Mouse (Mus musculus) embryonic facial prominence, embryonic 15.5 days (tissue): ENCODE results near the gene Snai1. TPM values are rescaled to one million over a fixed set of nuclear protein-coding genes. Genes with fewer than 3 reads are reported as not detected.

ENCODE experiments used
- ATAC-seq: fragments of 200-750 bp; cut with Nextera tagmentation; 2 replicates; pipeline ENCODE4 v1.8.0; 2017; ENCODE audit warnings: low read depth, moderate TSS enrichment; ENCODE audit not compliant: insufficient number of reproducible peaks, low FRiP score, low TSS enrichment
- H3K27ac ChIP-seq: fragments of 300-500 bp; sonication (generic); replicated peaks from 2 replicates; pipeline ENCODE4 v1.5.1; 2015; ENCODE audit warnings: mild to moderate bottlenecking, inconsistent platforms
- H3K27me3 ChIP-seq: fragments of 300-500 bp; sonication (generic); 2 replicates; pipeline ENCODE4 v1.6.1; 2015; ENCODE audit warnings: inconsistent platforms
- H3K36me3 ChIP-seq: fragments of 300-500 bp; sonication (generic); 2 replicates; pipeline ENCODE4 v1.6.1; 2015; ENCODE audit warnings: mild to moderate bottlenecking, inconsistent platforms
- H3K4me1 ChIP-seq: fragments of 300-500 bp; sonication (generic); 2 replicates; pipeline ENCODE4 v1.6.1; 2015; ENCODE audit warnings: inconsistent platforms
- H3K4me2 ChIP-seq: fragments of 300-500 bp; sonication (generic); replicated peaks from 2 replicates; pipeline ENCODE4 v1.6.1; 2015; ENCODE audit warnings: mild to moderate bottlenecking, inconsistent platforms
- H3K4me3 ChIP-seq: fragments of 300-500 bp; sonication (generic); replicated peaks from 2 replicates; pipeline ENCODE4 v1.5.1; 2015; ENCODE audit warnings: mild to moderate bottlenecking, inconsistent platforms
- H3K9ac ChIP-seq: fragments of 300-500 bp; sonication (generic); 2 replicates; pipeline ENCODE4 v1.6.1; 2015; ENCODE audit warnings: inconsistent platforms
- H3K9me3 ChIP-seq: fragments of 300-500 bp; sonication (generic); replicated peaks from 2 replicates; pipeline ENCODE4 v1.6.1; 2016; ENCODE audit warnings: inconsistent platforms
- WGBS: fragments of 180-500 bp; shearing (Covaris S2); methylation state at CpG from one replicate; pipeline ENCODE4 v1.1.7; 2015; 5-methylcytosine and 5-hydroxymethylcytosine counted together
- polyA plus RNA-seq: library from polyadenylated mRNA; unstranded; fragments of >200 nt; fragmentation: Nextera tagmentation; extraction: Ambion mirVana; gene quantifications from 2 replicates; pipeline ENCODE4 v1.2.1, GENCODE M21; 2015

Snai1 gene
- polyA plus RNA-seq, 1 experiment from 2014 or later, result 104 TPM

- Histone ChIP-seq H3K9ac (no peak overlapping the region), H3K9me3 (no peaks in the 10 kb centered on the region), H3K27ac (no peak overlapping the region), H3K4me1 (no peaks in the 10 kb centered on the region), H3K4me3 (no peak overlapping the region), H3K4me2 (no peak overlapping the region), H3K27me3 (no peaks in the 10 kb centered on the region), H3K36me3 (no peaks in the 10 kb centered on the region)
- ATAC-seq, result no peak
- 45% methylated on average over 5 of the region's 5 CpGs for WGBS
Observed at GRCm38 (mm10) chr2:167529935-167530513, 8.0 kb upstream of the Snai1 start.

- Histone ChIP-seq H3K27me3 (no peaks in the 10 kb centered on the region), H3K9me3 (no peaks in the 10 kb centered on the region), H3K27ac (no peak overlapping the region), H3K4me3 (no peak overlapping the region), H3K4me2 (no peak overlapping the region), H3K9ac (no peak overlapping the region), H3K4me1 (no peaks in the 10 kb centered on the region), H3K36me3 (no peaks in the 10 kb centered on the region)
- ATAC-seq, result no peak
- 80% methylated on average over 4 of the region's 4 CpGs for WGBS
Observed at GRCm38 (mm10) chr2:167530536-167530935, 7.5 kb upstream of the Snai1 start.

GRCm38 (mm10) chr2:167532131-167532530 lies 5.9 kb upstream of the Snai1 start:
- Histone ChIP-seq H3K27me3 (peaks cover 11% of the 10 kb centered on the region; the same call in 1 of the 2 replicates), H3K9ac (no peak overlapping the region), H3K27ac (no peak overlapping the region), H3K36me3 (no peaks in the 10 kb centered on the region), H3K4me3 (no peak overlapping the region), H3K4me2 (no peak overlapping the region), H3K9me3 (no peaks in the 10 kb centered on the region), H3K4me1 (0 out of 2 replicates have a peak, but pooled peaks cover 4% of the 10 kb centered on the region)
- 19% methylated on average over 13 of the region's 13 CpGs for WGBS
- no peak for ATAC-seq

- Histone ChIP-seq H3K36me3 (no peaks in the 10 kb centered on the region; the same call in 1 of the 2 replicates), H3K27ac (no peak overlapping the region), H3K27me3 (peaks cover 15% of the 10 kb centered on the region; the same call in 1 of the 2 replicates), H3K9me3 (no peaks in the 10 kb centered on the region), H3K9ac (no peak overlapping the region), H3K4me1 (peaks cover 16% of the 10 kb centered on the region; the same call in 1 of the 2 replicates), H3K4me3 (no peak overlapping the region), H3K4me2 (no peak overlapping the region)
- no peak for ATAC-seq
Observed at GRCm38 (mm10) chr2:167533880-167534279, 4.1 kb upstream of the Snai1 start.

GRCm38 (mm10) chr2:167536320-167536945 lies 1.6 kb upstream of the Snai1 start:
- Histone ChIP-seq H3K9ac (no peak overlapping the region), H3K4me2 (no peak overlapping the region), H3K4me3 (no peak overlapping the region), H3K27me3 (peaks cover 15% of the 10 kb centered on the region; the same call in 1 of the 2 replicates), H3K9me3 (no peaks in the 10 kb centered on the region), H3K36me3 (peaks cover 3% of the 10 kb centered on the region; the same call in 1 of the 2 replicates), H3K27ac (no peak overlapping the region), H3K4me1 (peaks cover 29% of the 10 kb centered on the region)
- no peak for ATAC-seq
- WGBS, result 46% methylated on average over 10 of the region's 10 CpGs

- peaks cover 52% of the 10 kb centered on the region for H3K4me1 ChIP-seq
- 15% methylated on average over 34 of the region's 34 CpGs for WGBS
Observed at GRCm38 (mm10) chr2:167538671-167539306, 794 bp downstream of the Snai1 start.

GRCm38 (mm10) chr2:167539536-167540476 lies 1.8 kb downstream of the Snai1 start:
- peak overlapping the region; percentile 98 for H3K27ac ChIP-seq
- WGBS, result 8% methylated on average over 14 of the region's 14 CpGs
- H3K36me3 ChIP-seq, result peaks cover 14% of the 10 kb centered on the region
- H3K4me1 ChIP-seq, result peaks cover 61% of the 10 kb centered on the region
- peak overlapping the region; percentile 69 for H3K4me2 ChIP-seq
- peak overlapping the region; percentile 67 for H3K4me3 ChIP-seq
- ATAC-seq, result no peak
- no peaks in the 10 kb centered on the region for H3K9me3 ChIP-seq
- H3K9ac ChIP-seq, result peak overlapping the region; percentile 59
- peaks cover 15% of the 10 kb centered on the region; the same call in 1 of the 2 replicates for H3K27me3 ChIP-seq

More at GRCm38 (mm10) chr2:167538671-167539306, 794 bp downstream of the Snai1 start:
- peak overlapping the region; percentile 98 for H3K27ac ChIP-seq
- peak overlapping the region; percentile 59 for H3K9ac ChIP-seq
- H3K4me3 ChIP-seq, result peak overlapping the region; percentile 67
- peaks cover 15% of the 10 kb centered on the region; the same call in 1 of the 2 replicates for H3K27me3 ChIP-seq
- H3K4me2 ChIP-seq, result peak overlapping the region; percentile 69
- no peaks in the 10 kb centered on the region for H3K9me3 ChIP-seq
- ATAC-seq, result no peak
- H3K36me3 ChIP-seq, result peaks cover 14% of the 10 kb centered on the region

GRCm38 (mm10) chr2:167540477-167541110 lies 2.6 kb downstream of the Snai1 start:
- no peaks in the 10 kb centered on the region for H3K9me3 ChIP-seq
- H3K36me3 ChIP-seq, result peaks cover 14% of the 10 kb centered on the region
- 13% methylated on average over 12 of the region's 12 CpGs for WGBS
- H3K4me2 ChIP-seq, result peak overlapping the region; percentile 69
- H3K27me3 ChIP-seq, result peaks cover 15% of the 10 kb centered on the region; the same call in 1 of the 2 replicates
- ATAC-seq, result no peak
- H3K4me3 ChIP-seq, result peak overlapping the region; percentile 67
- peaks cover 61% of the 10 kb centered on the region for H3K4me1 ChIP-seq
- H3K27ac ChIP-seq, result peak overlapping the region; percentile 98
- peak overlapping the region; percentile 59 for H3K9ac ChIP-seq

GRCm38 (mm10) chr2:167541324-167541723 lies 3.3 kb downstream of the Snai1 start:
- Histone ChIP-seq H3K36me3 (peaks cover 14% of the 10 kb centered on the region), H3K9me3 (no peaks in the 10 kb centered on the region), H3K4me1 (peaks cover 63% of the 10 kb centered on the region), H3K9ac (peak overlapping the region; percentile 59), H3K27me3 (peaks cover 12% of the 10 kb centered on the region; the same call in 1 of the 2 replicates), H3K4me3 (peak overlapping the region; percentile 67), H3K27ac (peak overlapping the region; percentile 98), H3K4me2 (peak overlapping the region; percentile 69)
- 9% methylated on average over 6 of the region's 6 CpGs for WGBS
- no peak for ATAC-seq

- Histone ChIP-seq H3K27me3 (peaks cover 7% of the 10 kb centered on the region; the same call in 1 of the 2 replicates), H3K36me3 (peaks cover 14% of the 10 kb centered on the region), H3K4me3 (peak overlapping the region; percentile 67), H3K9me3 (no peaks in the 10 kb centered on the region), H3K4me2 (peak overlapping the region; percentile 69), H3K4me1 (peaks cover 67% of the 10 kb centered on the region), H3K9ac (peak overlapping the region; percentile 59), H3K27ac (peak overlapping the region; percentile 98)
- no peak for ATAC-seq
- WGBS, result 53% methylated on average over 12 of the region's 12 CpGs
Observed at GRCm38 (mm10) chr2:167541761-167542160, 3.8 kb downstream of the Snai1 start.
